Mouse (Mus musculus): ENCODE results near the gene P2ry6.

DNA sequence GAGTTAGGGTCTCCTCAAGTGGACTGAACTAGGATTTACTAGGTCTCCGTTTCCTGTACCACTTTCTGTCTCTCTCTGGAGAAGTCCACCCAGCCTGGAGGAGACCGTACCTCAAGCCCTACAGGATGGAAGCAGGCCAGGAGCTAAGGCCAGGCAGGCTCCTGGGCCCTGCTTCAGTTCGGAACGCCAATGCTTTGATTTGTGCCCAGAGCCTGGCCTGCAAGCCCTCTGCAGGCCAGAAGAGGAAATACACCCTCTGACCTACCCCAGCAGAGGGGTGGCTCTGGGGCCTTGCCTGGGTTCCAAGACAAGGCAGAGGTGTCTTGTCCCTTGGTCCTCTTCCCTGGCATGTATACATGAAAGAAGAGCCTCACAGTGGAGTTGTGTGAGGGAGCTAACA, 9.4 kb downstream of the P2ry6 start:
- TF ChIP-seq CTCF (IDR thresholded peaks at IDR 0.05; ENCODE audit: control insufficient read depth, insufficient read depth, low read length) (peak; percentile 74), POLR2A (IDR thresholded peaks at IDR 0.05; ENCODE audit: borderline replicate concordance, control insufficient read depth, low read depth, low read length) (no peak)
